Mouse (Mus musculus) olfactory bulb, adult 2 months (tissue): ENCODE results near the gene Morn3.

Experiments used
- CTCF ChIP-seq: fragments of 200-500 bp; IDR thresholded peaks from 2 replicates; pipeline ENCODE4 v1.5.1; 2012; ENCODE audit warnings: low read depth, mild to moderate bottlenecking, low read length, moderate library complexity; ENCODE audit not compliant: insufficient read depth
- POLR2A ChIP-seq: fragments of 200-500 bp; IDR thresholded peaks from 2 replicates; pipeline ENCODE4 v1.6.1; 2012; ENCODE audit warnings: mild to moderate bottlenecking, low read depth, low read length, moderate library complexity; ENCODE audit not compliant: insufficient read depth

DNA sequence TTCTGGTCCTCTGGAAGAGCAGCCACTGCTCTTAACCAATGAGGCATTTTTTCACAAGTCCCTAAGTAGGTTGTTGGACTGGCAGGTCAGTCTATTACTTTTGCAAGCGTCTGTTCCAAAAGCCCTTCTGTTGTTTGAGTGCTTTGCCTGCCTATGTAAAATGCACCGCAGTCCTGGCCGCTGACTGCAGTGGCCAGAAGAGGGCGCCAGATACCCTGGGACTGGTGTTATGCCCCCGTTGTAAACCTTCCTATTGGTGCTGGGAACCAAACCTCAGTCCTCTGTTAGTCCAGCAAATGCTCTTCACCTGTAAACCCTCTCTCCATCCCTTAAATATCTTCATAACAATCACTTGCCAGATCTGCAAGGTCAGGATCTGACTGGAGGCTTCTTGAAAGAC is 4.9 kb upstream of the Morn3 start:
- TF ChIP-seq CTCF (no peak), POLR2A (no peak)
